Mouse (Mus musculus): ENCODE data around the gene Map4k4. TPM values are rescaled to one million over a fixed set of nuclear protein-coding genes. Genes with fewer than 3 reads are reported as not detected.

Map4k4 gene
- polyA plus RNA-seq, 1 experiment: 0.01 TPM

- no peak for TF ChIP-seq GATA1 (IDR thresholded peaks at IDR 0.05; ENCODE audit: low read length)
Measured at GRCm38 (mm10) chr1:39941237-39942179, 40.8 kb downstream of the Map4k4 start.

- no peak for TF ChIP-seq GATA1 (IDR thresholded peaks at IDR 0.05; ENCODE audit: low read length)
Measured at GRCm38 (mm10) chr1:39942935-39943334, 42.2 kb downstream of the Map4k4 start.

- TF ChIP-seq GATA1 (IDR thresholded peaks at IDR 0.05; ENCODE audit: low read length): no peak
Measured at GRCm38 (mm10) chr1:39944306-39944971, 43.7 kb downstream of the Map4k4 start.

DNA sequence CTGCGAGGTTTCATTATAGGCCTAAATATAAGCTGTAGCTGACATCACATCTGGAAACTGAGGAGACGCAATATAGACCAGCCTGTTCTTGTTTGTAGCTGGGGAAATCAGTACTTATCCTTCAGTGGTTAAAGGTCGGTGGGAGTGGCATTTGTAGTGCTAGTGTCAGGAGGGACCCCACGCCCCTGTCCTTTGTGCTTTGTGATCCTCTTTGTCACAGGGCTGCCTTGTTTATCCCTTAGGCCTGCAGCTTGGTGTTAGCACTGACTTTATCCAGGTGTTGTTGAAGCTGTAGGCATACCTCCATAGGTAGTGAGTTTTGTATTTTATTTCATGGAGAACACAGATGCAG lies 44.2 kb downstream of the Map4k4 start:
- TF ChIP-seq GATA1 (IDR thresholded peaks at IDR 0.05; ENCODE audit: low read length): no peak

GRCm38 (mm10) chr1:39946391-39946790 lies 45.7 kb downstream of the Map4k4 start:
- no peak for TF ChIP-seq GATA1 (IDR thresholded peaks at IDR 0.05; ENCODE audit: low read length)

DNA sequence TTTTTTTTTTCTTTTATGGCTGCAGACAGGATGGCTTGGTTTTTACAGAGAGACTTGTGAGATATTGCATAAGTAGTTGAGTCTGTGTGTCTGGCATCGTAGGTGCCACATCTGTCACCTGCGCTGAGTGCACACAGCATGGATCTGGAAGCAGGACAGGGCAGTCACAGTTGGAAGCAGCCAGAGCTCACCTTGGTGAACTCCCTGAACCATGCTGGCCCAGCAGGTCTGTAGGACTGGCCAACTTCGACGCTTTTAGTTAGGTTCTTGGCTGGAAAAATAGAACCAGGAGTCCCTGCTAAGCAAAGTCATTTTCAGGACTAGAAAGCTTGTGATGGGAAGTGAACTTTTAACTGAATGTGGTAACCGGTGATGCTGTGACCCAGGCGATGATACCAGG lies 46.5 kb downstream of the Map4k4 start:
- no peak for TF ChIP-seq GATA1 (IDR thresholded peaks at IDR 0.05; ENCODE audit: low read length)

GRCm38 (mm10) chr1:39947701-39948359 lies 47.1 kb downstream of the Map4k4 start:
- no peak for TF ChIP-seq GATA1 (IDR thresholded peaks at IDR 0.05; ENCODE audit: low read length)

GRCm38 (mm10) chr1:39949205-39949604 lies 48.5 kb downstream of the Map4k4 start:
- TF ChIP-seq GATA1 (IDR thresholded peaks at IDR 0.05; ENCODE audit: low read length): no peak

DNA sequence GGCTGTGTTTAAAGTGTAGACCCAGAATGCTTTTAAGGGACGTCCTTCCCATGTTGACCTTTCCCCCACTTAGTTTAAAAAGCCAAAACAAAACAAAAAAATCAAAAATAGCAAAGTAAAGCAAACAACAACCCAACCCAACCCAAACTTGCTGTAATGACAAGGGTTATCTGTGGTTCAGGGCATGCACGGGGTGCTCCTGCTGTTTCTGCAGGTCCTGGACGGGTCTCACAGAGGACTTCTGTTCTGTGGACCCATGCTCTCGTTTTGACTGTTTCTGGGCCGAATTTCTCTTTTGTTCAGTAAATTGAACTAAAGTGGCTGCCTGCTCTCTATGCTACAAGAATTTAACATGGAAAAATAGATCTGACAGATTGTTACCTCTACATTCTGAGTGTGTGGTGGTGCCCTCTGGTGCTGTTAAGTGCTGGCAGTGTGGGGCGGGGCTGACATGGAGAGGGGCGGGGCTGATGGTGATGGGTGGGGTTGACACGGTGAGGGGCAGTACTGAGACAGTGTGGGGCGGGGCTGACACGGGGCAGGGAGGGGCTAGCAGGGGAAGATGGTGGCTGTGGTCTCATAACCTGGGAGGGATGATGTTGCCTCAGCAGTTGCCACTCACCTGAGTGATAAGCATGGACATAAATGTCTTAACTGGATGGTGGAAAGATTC lies 49.2 kb downstream of the Map4k4 start:
- no peak for TF ChIP-seq GATA1 (IDR thresholded peaks at IDR 0.05; ENCODE audit: low read length)

- no peak for TF ChIP-seq GATA1 (IDR thresholded peaks at IDR 0.05; ENCODE audit: low read length)
Measured at GRCm38 (mm10) chr1:39950590-39950989, 49.9 kb downstream of the Map4k4 start.

- no peak for TF ChIP-seq GATA1 (IDR thresholded peaks at IDR 0.05; ENCODE audit: low read length)
Measured at GRCm38 (mm10) chr1:39954652-39955051, 53.9 kb downstream of the Map4k4 start.

- no peak for TF ChIP-seq GATA1 (IDR thresholded peaks at IDR 0.05; ENCODE audit: low read length)
Measured at GRCm38 (mm10) chr1:39956712-39957111, 56.0 kb downstream of the Map4k4 start.

DNA sequence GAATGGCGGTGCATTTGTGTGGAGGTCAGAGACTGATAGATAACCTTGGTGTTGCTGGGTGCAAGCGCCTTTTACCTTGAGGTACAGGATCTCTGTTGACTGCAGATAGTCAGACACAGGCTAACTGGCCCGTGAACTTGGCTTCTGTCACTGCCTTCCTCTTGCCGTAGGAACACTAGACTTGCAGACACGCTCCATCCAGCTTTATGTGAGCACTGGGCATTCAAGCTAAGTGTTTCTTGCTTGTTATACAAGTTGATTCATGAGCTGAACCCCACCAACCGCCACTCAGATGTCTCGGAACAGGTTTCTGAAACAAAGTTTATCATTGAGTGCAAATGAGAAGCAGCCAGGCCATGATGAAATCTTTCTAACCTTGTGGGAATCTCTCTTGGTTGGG lies 57.3 kb downstream of the Map4k4 start:
- no peak for TF ChIP-seq GATA1 (IDR thresholded peaks at IDR 0.05; ENCODE audit: low read length)

GRCm38 (mm10) chr1:39960623-39961022 lies 59.9 kb downstream of the Map4k4 start:
- no peak for TF ChIP-seq GATA1 (IDR thresholded peaks at IDR 0.05; ENCODE audit: low read length)

DNA sequence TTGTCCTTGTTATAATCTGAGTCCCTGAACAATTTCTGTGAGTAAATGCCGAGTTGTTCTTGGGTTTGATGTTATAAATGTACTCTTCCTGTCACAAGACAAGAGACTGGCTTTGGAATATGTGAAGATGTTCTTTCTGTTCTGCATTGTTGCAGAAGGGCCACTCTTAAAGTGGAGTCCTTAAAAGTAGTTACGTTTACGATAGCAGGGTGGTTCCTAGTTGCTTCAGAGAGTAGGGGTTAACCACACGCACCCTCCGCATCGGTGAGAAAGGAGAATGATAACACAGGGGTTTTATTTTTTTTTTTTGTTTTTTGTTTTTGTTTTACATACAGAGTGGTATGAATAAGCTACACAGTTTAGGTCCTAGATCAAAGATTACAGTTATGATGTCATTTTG lies 60.4 kb downstream of the Map4k4 start:
- no peak for TF ChIP-seq GATA1 (IDR thresholded peaks at IDR 0.05; ENCODE audit: low read length)

- no peak for TF ChIP-seq GATA1 (IDR thresholded peaks at IDR 0.05; ENCODE audit: low read length)
Measured at GRCm38 (mm10) chr1:39962321-39962720, 61.6 kb downstream of the Map4k4 start.
